15 mouse cellular contexts compared by ENCODE assay signal in the genomic region with DNA sequence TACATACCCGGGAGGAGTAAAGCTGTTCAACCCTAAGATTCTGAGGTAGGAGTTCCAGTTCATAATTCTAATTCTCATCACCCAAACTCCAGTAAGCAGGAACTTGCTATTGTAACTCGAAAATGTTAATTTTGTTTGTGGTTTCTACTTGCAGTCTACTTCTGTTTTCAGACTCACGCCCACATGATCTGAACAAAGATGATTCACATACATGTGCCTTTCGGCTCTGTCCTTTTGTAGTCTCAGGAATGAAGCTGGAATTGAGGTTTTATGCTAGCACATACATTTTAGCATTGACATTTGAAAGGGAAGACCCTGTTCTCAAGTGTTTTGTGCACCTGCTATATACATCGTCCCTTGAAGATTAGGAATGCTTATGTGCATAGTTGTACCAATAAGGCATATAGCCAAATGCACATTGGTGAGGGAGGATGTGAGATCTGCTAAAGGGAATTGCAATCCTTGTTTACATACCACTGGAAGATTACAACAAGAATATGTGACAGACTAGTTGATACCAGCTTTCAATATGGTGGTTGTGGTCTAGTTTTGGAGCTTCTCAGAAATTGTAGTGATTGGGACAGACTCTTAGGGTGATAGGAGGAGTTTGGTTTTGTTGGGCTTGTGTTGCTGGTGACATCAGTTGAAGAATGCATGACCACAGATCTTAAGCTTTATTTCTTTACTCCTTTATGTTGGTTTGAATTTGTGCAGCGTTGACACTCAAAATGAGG. TPM values are rescaled to one million over a fixed set of nuclear protein-coding genes. Genes with fewer than 3 reads are reported as not detected.
A peak's percentile ranks its signal among the peaks of the same experiment; 100 is the strongest.
DNase-seq lines count a peak whose midpoint lies in the region; ATAC-seq and TF ChIP-seq lines count a peak whose summit lies in the region.
"Had no signal": no experiment of that assay in that cellular context is flagged by ENCODE, and none has a peak within 500 bp of the region (broad histone marks: within the 10 kb centered on the region; RNA-seq: fewer than 3 reads in every experiment).

No protein-coding gene starts in this region.

- WGBS in liver, adult 2 months, result 83% methylated on average over 6 of the region's 6 CpGs
- WGBS in forebrain, embryonic 15.5 days, result 90% methylated on average over 6 of the region's 6 CpGs
- WGBS in intestine, embryonic 15.5 days, result 87% methylated on average over 6 of the region's 6 CpGs

- TF ChIP-seq CTCF in liver, adult 2 months (IDR thresholded peaks at IDR 0.05; ENCODE audit: low read depth, low read length), result no peak

- H3K79me2 ChIP-seq in liver, adult 2 months (ENCODE audit: control insufficient read depth, insufficient read depth, low read length), result peaks cover 2% of the 10 kb centered on the region; the same call in 1 of the 2 replicates

- H3K27ac ChIP-seq in liver, adult 2 months (replicated peaks; ENCODE audit: insufficient read depth, low read depth, low read length), result no peak overlapping the region
- H3K27ac ChIP-seq in forebrain, embryonic 15.5 days (replicated peaks), result no peak overlapping the region
- no peak overlapping the region for H3K27ac ChIP-seq in intestine, embryonic 15.5 days
- H3K27ac ChIP-seq: neural tube, embryonic 12.5 days had no signal

- TF ChIP-seq POLR2A in liver, adult 2 months (IDR thresholded peaks at IDR 0.05; ENCODE audit: extremely low read depth, insufficient read depth, low read length), result no peak

- no peak overlapping the region for H3K4me3 ChIP-seq in liver, adult 2 months (ENCODE audit: insufficient read depth, low read depth, low read length)
- no peak overlapping the region for H3K4me3 ChIP-seq in forebrain, embryonic 15.5 days
- no peak overlapping the region for H3K4me3 ChIP-seq in intestine, embryonic 15.5 days (replicated peaks)
- H3K4me3 ChIP-seq: megakaryocyte, embryonic 14.5 days; neural tube, embryonic 12.5 days had no signal

- no peaks in the 10 kb centered on the region for H3K9me3 ChIP-seq in forebrain, embryonic 15.5 days
- H3K9me3 ChIP-seq in intestine, embryonic 15.5 days, result no peaks in the 10 kb centered on the region
- H3K9me3 ChIP-seq: megakaryocyte, embryonic 14.5 days; neural tube, embryonic 12.5 days had no signal

- H3K4me1 ChIP-seq in liver, adult 2 months (ENCODE audit: control insufficient read depth, insufficient read depth, low read length), result peaks cover 20% of the 10 kb centered on the region
- H3K4me1 ChIP-seq in forebrain, embryonic 15.5 days, result no peaks in the 10 kb centered on the region
- no peaks in the 10 kb centered on the region for H3K4me1 ChIP-seq in intestine, embryonic 15.5 days (replicated peaks)
- H3K4me1 ChIP-seq: neural tube, embryonic 12.5 days had no signal

- no peak overlapping the region for H3K9ac ChIP-seq in liver, adult 2 months (ENCODE audit: low read depth, low read length)
- H3K9ac ChIP-seq in forebrain, embryonic 15.5 days (replicated peaks), result no peak overlapping the region
- no peak overlapping the region for H3K9ac ChIP-seq in intestine, embryonic 15.5 days
- H3K9ac ChIP-seq: neural tube, embryonic 12.5 days had no signal

- DNase-seq in frontal cortex, postnatal 10 days (ENCODE audit: low spot score in 2 of 2), result no peak
- DNase-seq in liver, adult 2 months (ENCODE audit: extremely low read depth, low read depth, low spot score), result peak; percentile 37
- DNase-seq in liver, result no peak
- peak; percentile 27 for DNase-seq in brain, adult 2 months (ENCODE audit: low read depth, low spot score)
- DNase-seq: adrenal gland, postnatal 36 days; cerebellum, adult 9-11 months had no signal

- peak; percentile 55 for ATAC-seq in frontal cortex, adult (ENCODE audit: low TSS enrichment)
- peak; percentile 79 for ATAC-seq in monocyte, adult 5-6 weeks (replicated peaks; ENCODE audit: insufficient number of reproducible peaks, low FRiP score, low TSS enrichment, poor library complexity, severe bottlenecking)
- ATAC-seq in forebrain, embryonic 15.5 days (replicated peaks), result no peak
- ATAC-seq in intestine, embryonic 15.5 days, result no peak
- ATAC-seq: forebrain, embryonic 16.5 days; intestine, postnatal 0 days had no signal

- no peaks in the 10 kb centered on the region for H3K27me3 ChIP-seq in liver, adult 2 months (ENCODE audit: control insufficient read depth, insufficient read depth, low read length)
- H3K27me3 ChIP-seq in forebrain, embryonic 15.5 days, result no peaks in the 10 kb centered on the region
- H3K27me3 ChIP-seq in intestine, embryonic 15.5 days (replicated peaks), result no peaks in the 10 kb centered on the region
- H3K27me3 ChIP-seq: megakaryocyte, embryonic 14.5 days; neural tube, embryonic 12.5 days had no signal

- no peak overlapping the region for H3K4me2 ChIP-seq in forebrain, embryonic 15.5 days (replicated peaks)
- no peak overlapping the region for H3K4me2 ChIP-seq in intestine, embryonic 15.5 days (replicated peaks)
- H3K4me2 ChIP-seq: liver, embryonic 11.5 days; neural tube, embryonic 12.5 days had no signal

- peaks cover 1% of the 10 kb centered on the region; the same call in 1 of the 2 replicates for H3K36me3 ChIP-seq in liver, adult 2 months (ENCODE audit: control insufficient read depth, insufficient read depth, low read length)
- H3K36me3 ChIP-seq in forebrain, embryonic 15.5 days, result no peaks in the 10 kb centered on the region
- no peaks in the 10 kb centered on the region for H3K36me3 ChIP-seq in intestine, embryonic 15.5 days
- H3K36me3 ChIP-seq: neural tube, embryonic 12.5 days had no signal

RNA-seq across cellular contexts. Expression of a gene that starts 8.6 kb away (rescaled TPM):
- 14.5 and 14.8 TPM in 2 replicates for total RNA-seq in liver, adult 2 months (2014; rRNA removed)
- polyA plus RNA-seq in liver, adult 2 months (2012; rRNA removed), result 6.4 and 7.1 TPM in 2 replicates
- total RNA-seq in monocyte, adult 5-6 weeks (2017), result 24.3 to 36.7 TPM (median 29.0 TPM) in 3 replicates
- 1.2 and 2.0 TPM in 2 replicates for polyA plus RNA-seq in forebrain, embryonic 15.5 days (2015; fragmentation: Nextera tagmentation; extraction: Ambion mirVana)
- 4.1 and 4.5 TPM in 2 replicates for polyA plus RNA-seq in intestine, embryonic 15.5 days (2015; fragmentation: Nextera tagmentation; extraction: Ambion mirVana)

Comparison
In these comparisons a context has a peak if more than half of its experiments do, and no peak if none do; other contexts are left out.
1. DNase-seq: peak in liver, adult 2 months (single experiment) and brain, adult 2 months (single experiment); none in frontal cortex, postnatal 10 days (0 of 2) and liver (single experiment).
2. ATAC-seq: peak in frontal cortex, adult (single experiment) and monocyte, adult 5-6 weeks (single experiment); none in forebrain, embryonic 15.5 days (single experiment) and intestine, embryonic 15.5 days (single experiment).